Mouse (Mus musculus) gastrocnemius, adult 18-20 months (tissue): Measurements from ENCODE around the gene Ngly1. TPM values are rescaled to one million over a fixed set of nuclear protein-coding genes. Genes with fewer than 3 reads are reported as not detected.
"Not testable (repeated sequence)": the region's sequence is repeated elsewhere in the genome, so short reads cannot be mapped to it uniquely, and the experiment has no call there.

Experiments used
- DNase-seq: peaks from one replicate; pipeline ENCODE4 v3.0.0; 2021; ENCODE audit warnings: low spot score
- total RNA-seq, 2 experiments: library from RNA; stranded (reverse); gene quantifications; 2 replicates each; pipeline ENCODE4 v1.2.3; 2021

Gene Ngly1
- total RNA-seq, 2 experiments from 2014 or later: 41.7 to 47.7 TPM

- no peak for DNase-seq
Measured at GRCm38 (mm10) chr14:16256209-16256608, 7.1 kb downstream of the Ngly1 start.

GRCm38 (mm10) chr14:16260541-16260940 is 11.5 kb downstream of the Ngly1 start:
- DNase-seq: no peak

GRCm38 (mm10) chr14:16261869-16262268 is 12.8 kb downstream of the Ngly1 start:
- no peak for DNase-seq

- no peak for DNase-seq
Measured at GRCm38 (mm10) chr14:16267028-16267427, 17.9 kb downstream of the Ngly1 start.

- no peak for DNase-seq
Measured at GRCm38 (mm10) chr14:16269776-16270175, 20.7 kb downstream of the Ngly1 start.

GRCm38 (mm10) chr14:16273677-16274076 is 24.6 kb downstream of the Ngly1 start:
- no peak for DNase-seq

GRCm38 (mm10) chr14:16279196-16279595 is 30.1 kb downstream of the Ngly1 start:
- no peak for DNase-seq

- no peak for DNase-seq
Measured at GRCm38 (mm10) chr14:16283966-16284365, 34.9 kb downstream of the Ngly1 start.

- DNase-seq: no peak
Measured at GRCm38 (mm10) chr14:16292371-16292770, 43.3 kb downstream of the Ngly1 start.

GRCm38 (mm10) chr14:16293015-16293414 is 43.9 kb downstream of the Ngly1 start:
- no peak for DNase-seq

GRCm38 (mm10) chr14:16293921-16294320 is 44.8 kb downstream of the Ngly1 start:
- DNase-seq: no peak

GRCm38 (mm10) chr14:16296816-16297468 is 47.9 kb downstream of the Ngly1 start:
- no peak for DNase-seq

GRCm38 (mm10) chr14:16301735-16302134 is 52.7 kb downstream of the Ngly1 start:
- DNase-seq: no peak

- no peak for DNase-seq
Measured at GRCm38 (mm10) chr14:16302688-16303087, 53.6 kb downstream of the Ngly1 start.

- DNase-seq: no peak
Measured at GRCm38 (mm10) chr14:16310791-16311190, 61.7 kb downstream of the Ngly1 start.

GRCm38 (mm10) chr14:16312599-16312998 is 63.5 kb downstream of the Ngly1 start:
- no peak for DNase-seq

- not testable (repeated sequence) for DNase-seq
Measured at GRCm38 (mm10) chr14:16313073-16313472, 64.0 kb downstream of the Ngly1 start.

- DNase-seq: no peak
Measured at GRCm38 (mm10) chr14:16313936-16314521, 64.9 kb downstream of the Ngly1 start.

- no peak for DNase-seq
Measured at GRCm38 (mm10) chr14:16314842-16315241, 65.8 kb downstream of the Ngly1 start.

GRCm38 (mm10) chr14:16316715-16317114 is 67.6 kb downstream of the Ngly1 start:
- no peak for DNase-seq

GRCm38 (mm10) chr14:16319818-16320217 is 70.7 kb downstream of the Ngly1 start:
- no peak for DNase-seq

GRCm38 (mm10) chr14:16324394-16324793 is 75.3 kb downstream of the Ngly1 start:
- DNase-seq: no peak

- no peak for DNase-seq
Measured at GRCm38 (mm10) chr14:16325208-16325607, 76.1 kb downstream of the Ngly1 start.
